In the genomic region with DNA sequence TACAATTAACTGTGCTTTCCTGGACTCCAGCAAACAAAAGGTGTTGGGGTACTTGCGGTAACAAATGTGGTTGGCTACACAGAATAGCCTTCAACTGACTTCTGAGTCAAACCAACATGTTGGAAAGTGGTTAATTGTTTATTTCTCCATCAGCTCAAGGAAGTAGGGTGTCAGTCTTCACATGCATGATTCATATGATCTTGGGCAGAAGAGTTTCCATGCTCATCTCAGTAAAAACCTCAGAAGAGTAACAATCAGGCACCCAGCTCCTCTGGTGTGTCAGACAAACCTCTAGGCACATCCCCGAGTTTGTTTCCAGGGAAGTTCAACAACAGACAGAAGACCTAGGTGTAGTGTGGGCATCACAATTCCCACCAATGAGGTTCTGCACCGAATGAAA, we compare ENCODE assay signal across 50 mouse cellular contexts. TPM values are rescaled to one million over a fixed set of nuclear protein-coding genes. Genes with fewer than 3 reads are reported as not detected.
"Had no signal": no experiment of that assay in that cellular context is flagged by ENCODE, and none has a peak within 500 bp of the region (broad histone marks: within the 10 kb centered on the region; RNA-seq: fewer than 3 reads in every experiment).

No protein-coding gene starts in this region.

- H3K4me1 ChIP-seq: heart, embryonic 10.5 days; heart, embryonic 12.5 days; heart, embryonic 13.5 days; heart, embryonic 15.5 days; hindbrain, embryonic 10.5 days; hindbrain, embryonic 12.5 days; hindbrain, embryonic 13.5 days; hindbrain, embryonic 15.5 days; intestine, embryonic 15.5 days; kidney, embryonic 15.5 days had no signal

- H3K9ac ChIP-seq: heart, embryonic 12.5 days; heart, embryonic 13.5 days; heart, embryonic 15.5 days; hindbrain, embryonic 12.5 days; hindbrain, embryonic 13.5 days; hindbrain, embryonic 14.5 days; hindbrain, embryonic 15.5 days; intestine, embryonic 15.5 days; kidney, embryonic 15.5 days had no signal

- H3K4me2 ChIP-seq: heart, embryonic 11.5 days; heart, embryonic 12.5 days; heart, embryonic 13.5 days; heart, embryonic 15.5 days; hindbrain, embryonic 12.5 days; hindbrain, embryonic 13.5 days; hindbrain, embryonic 14.5 days; hindbrain, embryonic 15.5 days; intestine, embryonic 15.5 days; kidney, embryonic 15.5 days had no signal

- H3K27me3 ChIP-seq: heart, embryonic 12.5 days; heart, embryonic 13.5 days; heart, embryonic 15.5 days; hindbrain, embryonic 12.5 days; hindbrain, embryonic 13.5 days; hindbrain, embryonic 15.5 days; intestine, embryonic 15.5 days; kidney, embryonic 15.5 days had no signal

- H3K27ac ChIP-seq: heart, embryonic 10.5 days; heart, embryonic 13.5 days; heart, embryonic 15.5 days; hindbrain, embryonic 10.5 days; hindbrain, embryonic 12.5 days; hindbrain, embryonic 13.5 days; hindbrain, embryonic 14.5 days; hindbrain, embryonic 15.5 days; hindbrain, postnatal 0 days; intestine, embryonic 15.5 days; kidney, embryonic 15.5 days; kidney, postnatal 0 days; layer of hippocampus, adult 2 months had no signal

- DNase-seq: heart, postnatal 10 days; heart, postnatal 14 days; heart, postnatal 36 days; heart, postnatal 4 days; kidney, adult 11 months; kidney, adult 18-20 months; kidney, adult 2 months; kidney, adult 8-10 months; kidney, adult 9 months; kidney, postnatal 10 days; kidney, postnatal 14 days; kidney, postnatal 25 days; kidney, postnatal 36 days; kidney, postnatal 4 days; layer of hippocampus, adult 9-11 months; layer of hippocampus, postnatal 36 days had no signal

- H3K9me3 ChIP-seq: heart, embryonic 10.5 days; heart, embryonic 15.5 days; intestine, embryonic 15.5 days; kidney, embryonic 15.5 days had no signal

- ATAC-seq: hindbrain, embryonic 16.5 days; hindbrain, postnatal 0 days; inflammation-experienced regulatory T-cells, adult 6 months; intestine, embryonic 15.5 days; intestine, embryonic 16.5 days; intestine, postnatal 0 days had no signal

- H3K4me3 ChIP-seq: heart, embryonic 10.5 days; heart, embryonic 12.5 days; heart, embryonic 13.5 days; heart, embryonic 15.5 days; hindbrain, embryonic 10.5 days; hindbrain, embryonic 12.5 days; hindbrain, embryonic 13.5 days; hindbrain, embryonic 15.5 days; intestine, embryonic 15.5 days; kidney, embryonic 15.5 days; layer of hippocampus, adult 2 months had no signal

- H3K36me3 ChIP-seq: heart, embryonic 10.5 days; heart, embryonic 12.5 days; heart, embryonic 13.5 days; heart, embryonic 15.5 days; hindbrain, embryonic 10.5 days; hindbrain, embryonic 12.5 days; hindbrain, embryonic 13.5 days; hindbrain, embryonic 15.5 days; intestine, embryonic 15.5 days; kidney, embryonic 15.5 days had no signal

RNA-seq across cellular contexts. Expression of a gene that starts 33.7 kb away (rescaled TPM):
- total RNA-seq: heart, postnatal 10 days; heart, postnatal 14 days; heart, postnatal 25 days; heart, postnatal 36 days; heart, postnatal 4 days; hematopoietic stem cell, adult 5-6 weeks; hindbrain, postnatal 0 days; layer of hippocampus, adult 18-20 months; layer of hippocampus, adult 2 months; layer of hippocampus, adult 8-10 months; layer of hippocampus, postnatal 10 days; layer of hippocampus, postnatal 14 days; layer of hippocampus, postnatal 25 days; layer of hippocampus, postnatal 36 days had no signal
- polyA plus RNA-seq: heart, embryonic 10.5 days; heart, embryonic 11.5 days; heart, embryonic 12.5 days; heart, embryonic 13.5 days; heart, embryonic 14.5 days; heart, embryonic 15.5 days; heart, embryonic 16.5 days; heart, postnatal 0 days; hindbrain, embryonic 10.5 days; hindbrain, embryonic 11.5 days; hindbrain, embryonic 12.5 days; hindbrain, embryonic 13.5 days; hindbrain, embryonic 14.5 days; hindbrain, embryonic 15.5 days; hindbrain, embryonic 16.5 days; hindbrain, postnatal 0 days; inflammation-experienced regulatory T-cells, adult 6 months; intestine, embryonic 14.5 days; intestine, embryonic 15.5 days; intestine, embryonic 16.5 days; intestine, postnatal 0 days; kidney, adult 2 months; kidney, embryonic 14.5 days; kidney, embryonic 15.5 days; kidney, embryonic 16.5 days; kidney, postnatal 0 days; large intestine, adult 2 months had no signal

RNA-seq across cellular contexts. Expression of a gene that starts 44.7 kb away (rescaled TPM):
- total RNA-seq: heart, postnatal 10 days; heart, postnatal 14 days; heart, postnatal 25 days; heart, postnatal 36 days; heart, postnatal 4 days; hematopoietic stem cell, adult 5-6 weeks; hindbrain, postnatal 0 days; layer of hippocampus, adult 18-20 months; layer of hippocampus, adult 2 months; layer of hippocampus, adult 8-10 months; layer of hippocampus, postnatal 10 days; layer of hippocampus, postnatal 14 days; layer of hippocampus, postnatal 25 days; layer of hippocampus, postnatal 36 days had no signal
- polyA plus RNA-seq: heart, embryonic 10.5 days; heart, embryonic 11.5 days; heart, embryonic 12.5 days; heart, embryonic 13.5 days; heart, embryonic 14.5 days; heart, embryonic 15.5 days; heart, embryonic 16.5 days; heart, postnatal 0 days; hindbrain, embryonic 10.5 days; hindbrain, embryonic 11.5 days; hindbrain, embryonic 12.5 days; hindbrain, embryonic 13.5 days; hindbrain, embryonic 14.5 days; hindbrain, embryonic 15.5 days; hindbrain, embryonic 16.5 days; hindbrain, postnatal 0 days; inflammation-experienced regulatory T-cells, adult 6 months; intestine, embryonic 14.5 days; intestine, embryonic 15.5 days; intestine, embryonic 16.5 days; intestine, postnatal 0 days; kidney, adult 2 months; kidney, embryonic 14.5 days; kidney, embryonic 15.5 days; kidney, embryonic 16.5 days; kidney, postnatal 0 days; large intestine, adult 2 months had no signal

RNA-seq across cellular contexts. Expression of a gene that starts 58.7 kb away (rescaled TPM):
- total RNA-seq: heart, postnatal 10 days; heart, postnatal 14 days; heart, postnatal 25 days; heart, postnatal 36 days; heart, postnatal 4 days; hematopoietic stem cell, adult 5-6 weeks; hindbrain, postnatal 0 days; layer of hippocampus, adult 18-20 months; layer of hippocampus, adult 2 months; layer of hippocampus, adult 8-10 months; layer of hippocampus, postnatal 10 days; layer of hippocampus, postnatal 14 days; layer of hippocampus, postnatal 25 days; layer of hippocampus, postnatal 36 days had no signal
- polyA plus RNA-seq: heart, embryonic 10.5 days; heart, embryonic 11.5 days; heart, embryonic 12.5 days; heart, embryonic 13.5 days; heart, embryonic 14.5 days; heart, embryonic 15.5 days; heart, embryonic 16.5 days; heart, postnatal 0 days; hindbrain, embryonic 10.5 days; hindbrain, embryonic 11.5 days; hindbrain, embryonic 12.5 days; hindbrain, embryonic 13.5 days; hindbrain, embryonic 14.5 days; hindbrain, embryonic 15.5 days; hindbrain, embryonic 16.5 days; hindbrain, postnatal 0 days; intestine, embryonic 14.5 days; intestine, embryonic 15.5 days; intestine, embryonic 16.5 days; intestine, postnatal 0 days; kidney, embryonic 14.5 days; kidney, embryonic 15.5 days; kidney, embryonic 16.5 days had no signal
